Mouse (Mus musculus) ES-E14 (cell line): ENCODE results near the gene Actr6. TPM values are rescaled to one million over a fixed set of nuclear protein-coding genes. Genes with fewer than 3 reads are reported as not detected.
"Not testable (repeated sequence)": the region's sequence is repeated elsewhere in the genome, so short reads cannot be mapped to it uniquely, and the experiment has no call there.

Experiments used
- DNase-seq: peaks from one replicate; pipeline ENCODE4 v3.0.0-alpha.2; 2013; ENCODE audit warnings: low read depth, low spot score
- H3K27ac ChIP-seq: 2 replicates; pipeline ENCODE4 v1.5.1; 2012; ENCODE audit warnings: low read depth, mild to moderate bottlenecking, low read length, moderate library complexity, mixed read lengths; ENCODE audit not compliant: poor library complexity, insufficient read depth, severe bottlenecking
- H3K36me3 ChIP-seq: 2 replicates; pipeline ENCODE4 v1.6.1; 2012; ENCODE audit warnings: mild to moderate bottlenecking, low read length, moderate library complexity, mixed read lengths; ENCODE audit not compliant: control insufficient read depth, poor library complexity, insufficient read depth, severe bottlenecking
- H3K4me1 ChIP-seq, 2 experiments: fragments of 150-350 bp in 1 of 2; sonication (generic) in 1 of 2; 2 replicates each; pipeline ENCODE4 v1.6.1; 2012; ENCODE audit warnings: low read length in 2 of 2, mild to moderate bottlenecking in 1 of 2, mixed read lengths in 1 of 2; ENCODE audit not compliant: control insufficient read depth in 2 of 2, insufficient read depth in 2 of 2, poor library complexity in 1 of 2
- H3K4me3 ChIP-seq, 2 experiments: fragments of 150-350 bp in 1 of 2; sonication (generic) in 1 of 2; 2 replicates each; pipeline ENCODE4 v1.5.1; 2012; ENCODE audit warnings: low read length in 2 of 2, low read depth in 1 of 2, mild to moderate bottlenecking in 1 of 2, mixed read lengths in 1 of 2; ENCODE audit not compliant: insufficient read depth in 1 of 2, poor library complexity in 1 of 2, severe bottlenecking in 1 of 2
- H3K9ac ChIP-seq: 2 replicates; pipeline ENCODE4 v1.6.1; 2012; ENCODE audit warnings: low read depth, mild to moderate bottlenecking, low read length, mixed read lengths; ENCODE audit not compliant: poor library complexity, insufficient read depth, severe bottlenecking
- H3K9me3 ChIP-seq: fragments of 150-350 bp; sonication (generic); 2 replicates; pipeline ENCODE4 v1.6.1; 2012; ENCODE audit warnings: low read depth, mild to moderate bottlenecking, low read length; ENCODE audit not compliant: control insufficient read depth, insufficient read depth
- CHD2 ChIP-seq: IDR thresholded peaks from 2 replicates; pipeline ENCODE4 v1.6.1; 2014; ENCODE audit warnings: mild to moderate bottlenecking, low read depth, low read length, inconsistent platforms
- HCFC1 ChIP-seq: IDR thresholded peaks from 2 replicates; pipeline ENCODE4 v1.6.1; 2012; ENCODE audit warnings: low read length, inconsistent platforms, borderline replicate concordance; ENCODE audit not compliant: insufficient read depth
- MAFK ChIP-seq: IDR thresholded peaks from 2 replicates; pipeline ENCODE4 v1.6.1; 2014; ENCODE audit warnings: mild to moderate bottlenecking, low read depth, low read length, inconsistent platforms; ENCODE audit not compliant: insufficient read depth
- ZC3H11A ChIP-seq: IDR thresholded peaks from 2 replicates; pipeline ENCODE4 v1.6.1; 2012; ENCODE audit warnings: low read depth, mild to moderate bottlenecking, inconsistent platforms, low read length, borderline replicate concordance
- ZNF384 ChIP-seq: IDR thresholded peaks from 2 replicates; pipeline ENCODE4 v1.6.1; 2012; ENCODE audit warnings: low read depth, low read length, inconsistent platforms
- in situ Hi-C, 2 experiments: fragments of 600-800 bp; cut with MboI; formaldehyde crosslinking; loops; one replicate each; pipeline ENCODE4 v1.15.1; 2025; ENCODE audit warnings: low sequenced_read_pairs in 2 of 2, inconsistent platforms in 1 of 2; ENCODE audit not compliant: unreplicated experiment in 2 of 2
- total RNA-seq: library from RNA; depleted of rRNA; stranded (reverse); fragments of 300-350 nt; gene quantifications from 2 replicates; pipeline ENCODE4 v1.2.3, GENCODE M21; 2012

Actr6 gene
- total RNA-seq, 1 experiment = 17.2 TPM

- no peak for TF ChIP-seq ZNF384
- no peak for TF ChIP-seq CHD2
- TF ChIP-seq HCFC1 = no peak
- no peak for TF ChIP-seq ZC3H11A
- TF ChIP-seq MAFK = no peak
- Histone ChIP-seq H3K27ac (no peak overlapping the region), H3K9ac (no peak overlapping the region), H3K9me3 (no peaks in the 10 kb centered on the region), H3K4me1 (peaks cover 0 to 2% of the 10 kb centered on the region in 2 experiments; a peak in 1 of 4 replicates), H3K4me3 (no peak overlapping the region), H3K36me3 (no peaks in the 10 kb centered on the region)
- DNase-seq = no peak
- in situ Hi-C loops = no loop called here
Observed at GRCm38 (mm10) chr10:89703042-89703441, 29.1 kb downstream of the Actr6 start.

- Histone ChIP-seq H3K36me3 (no peaks in the 10 kb centered on the region), H3K9me3 (no peaks in the 10 kb centered on the region), H3K27ac (no peak overlapping the region), H3K4me3 (no peak overlapping the region), H3K9ac (no peak overlapping the region), H3K4me1 (peaks cover 0 to 2% of the 10 kb centered on the region in 2 experiments; a peak in 1 of 4 replicates)
- no peak for TF ChIP-seq CHD2
- TF ChIP-seq HCFC1 = no peak
- no peak for TF ChIP-seq ZC3H11A
- TF ChIP-seq MAFK = no peak
- in situ Hi-C loops = no loop called here
- no peak for DNase-seq
Observed at GRCm38 (mm10) chr10:89697956-89698355, 34.1 kb downstream of the Actr6 start.

- in situ Hi-C loops, H3K36me3 ChIP-seq, H3K4me3 ChIP-seq, DNase-seq, H3K27ac ChIP-seq, H3K4me1 ChIP-seq, H3K9ac ChIP-seq, H3K9me3 ChIP-seq: not testable (repeated sequence)
Observed at GRCm38 (mm10) chr10:89696270-89696669, 35.8 kb downstream of the Actr6 start.

GRCm38 (mm10) chr10:89695194-89695911, 36.7 kb downstream of the Actr6 start:
- in situ Hi-C loops = no loop called here
- H3K27ac ChIP-seq = no peak overlapping the region
- TF ChIP-seq ZC3H11A (no peak), HCFC1 (no peak), ZNF384 (no peak), MAFK (no peak), CHD2 (no peak)

GRCm38 (mm10) chr10:89690021-89690420, 42.1 kb downstream of the Actr6 start:
- DNase-seq = no peak
- in situ Hi-C loops = no loop called here
- Histone ChIP-seq H3K9me3 (no peaks in the 10 kb centered on the region), H3K36me3 (no peaks in the 10 kb centered on the region), H3K4me3 (peak overlapping the region; percentile 36 to 52), H3K9ac (peak overlapping the region; percentile 61; the same call in 1 of the 2 replicates), H3K27ac (no peak overlapping the region), H3K4me1 (peaks cover 0 to 2% of the 10 kb centered on the region in 2 experiments; a peak in 1 of 4 replicates)
- TF ChIP-seq ZNF384 (no peak), MAFK (no peak), HCFC1 (no peak), ZC3H11A (no peak), CHD2 (no peak)

More at GRCm38 (mm10) chr10:89695194-89695911, 36.7 kb downstream of the Actr6 start:
- no peak overlapping the region for H3K9ac ChIP-seq
- H3K36me3 ChIP-seq = no peaks in the 10 kb centered on the region
- DNase-seq = no peak
- H3K4me3 ChIP-seq = no peak overlapping the region
- no peaks in the 10 kb centered on the region for H3K9me3 ChIP-seq
- H3K4me1 ChIP-seq = no peaks in the 10 kb centered on the region
